Mouse (Mus musculus): Measurements from ENCODE around the gene Ros1. TPM values are rescaled to one million over a fixed set of nuclear protein-coding genes. Genes with fewer than 3 reads are reported as not detected.

Gene Ros1
- polyA plus RNA-seq (2012; rRNA removed): not detected in 2 replicates

DNA sequence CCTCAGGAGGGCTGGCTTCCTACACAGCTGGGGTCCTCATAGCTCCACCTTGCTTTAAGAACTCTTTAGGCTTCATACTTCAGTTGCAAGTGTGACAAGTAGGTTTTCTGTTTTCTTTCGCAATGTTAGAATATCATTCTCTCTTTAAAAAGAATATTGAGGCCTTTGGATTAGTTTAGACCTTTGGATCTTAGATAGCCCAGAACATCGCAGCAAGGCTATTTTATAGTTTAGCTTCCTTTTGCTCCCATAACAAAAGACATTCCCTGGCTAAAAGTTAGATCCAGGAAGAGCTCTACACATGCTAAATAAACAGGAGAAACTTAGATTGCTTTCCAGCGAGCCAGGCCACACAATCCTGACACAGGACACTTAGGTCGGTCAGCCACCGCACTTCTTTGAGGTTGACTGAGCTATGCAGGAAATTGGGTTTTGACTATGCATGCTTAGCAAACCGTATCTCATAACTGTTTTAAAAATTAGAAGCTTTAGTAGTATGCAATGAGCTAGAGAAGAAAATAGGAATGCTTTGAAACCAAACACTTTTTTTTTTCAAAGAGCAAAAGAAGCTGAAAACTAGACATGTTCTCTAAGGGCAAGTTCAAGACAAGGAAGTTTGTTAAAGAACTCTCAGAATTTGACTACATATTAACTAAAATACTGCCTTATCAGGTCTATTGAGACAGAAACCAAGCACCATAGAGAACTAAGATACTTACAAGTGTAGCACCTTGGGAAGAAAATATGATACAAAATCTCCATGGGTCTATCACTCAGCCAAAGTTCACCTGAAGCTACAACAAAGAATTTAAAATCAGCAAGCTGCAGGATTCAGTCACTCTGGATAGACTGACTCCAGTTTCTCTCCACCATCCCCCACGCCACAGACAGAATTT is at the start of gene Ros1:
TSS of gene Ros1 (minus strand) at position 288 of the 896 bp plus-strand sequence.
- TF ChIP-seq CTCF (IDR thresholded peaks at IDR 0.05; ENCODE audit: borderline replicate concordance, extremely low read depth, insufficient read depth, insufficient read length): no peak
- no peak for TF ChIP-seq POLR2A (IDR thresholded peaks at IDR 0.05; ENCODE audit: borderline replicate concordance, extremely low read depth, insufficient read depth, insufficient read length, poor library complexity, severe bottlenecking)
- DNase-seq (ENCODE audit: low read depth): no peak

DNA sequence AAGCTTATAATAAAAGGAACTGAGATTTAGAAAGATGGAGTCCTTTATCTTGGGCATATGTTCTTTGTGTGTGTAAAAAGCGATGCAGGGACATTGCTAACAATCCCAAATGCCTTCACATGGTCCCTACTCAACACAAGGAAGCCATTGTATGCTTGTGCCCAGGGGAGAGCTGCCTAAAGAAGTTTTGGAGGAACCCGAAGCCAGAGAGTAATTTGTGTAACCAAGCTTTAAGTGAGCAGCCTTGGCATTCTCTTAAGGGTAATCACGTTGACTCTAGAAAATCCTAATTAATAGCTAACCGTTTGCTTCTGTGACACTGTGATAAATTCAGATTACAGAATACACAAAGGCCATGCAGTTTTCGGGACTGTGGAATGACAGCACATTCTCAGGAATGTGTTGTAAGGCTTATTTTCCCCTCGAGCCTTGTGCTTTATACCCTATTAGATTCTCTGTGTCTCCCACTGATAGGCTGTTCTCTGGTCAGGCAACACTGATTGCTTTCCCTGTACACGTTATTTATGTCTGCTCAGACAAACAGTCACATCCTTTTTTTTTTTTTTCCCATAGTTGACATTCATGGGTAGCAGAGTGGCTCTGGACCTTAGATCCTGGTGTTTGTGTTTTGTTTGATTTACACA is 47.8 kb upstream of the Ros1 start:
- peak; percentile 78 for DNase-seq (ENCODE audit: low read depth)
- TF ChIP-seq POLR2A (IDR thresholded peaks at IDR 0.05; ENCODE audit: borderline replicate concordance, extremely low read depth, insufficient read depth, insufficient read length, poor library complexity, severe bottlenecking) (no peak), CTCF (IDR thresholded peaks at IDR 0.05; ENCODE audit: borderline replicate concordance, extremely low read depth, insufficient read depth, insufficient read length) (no peak)

DNA sequence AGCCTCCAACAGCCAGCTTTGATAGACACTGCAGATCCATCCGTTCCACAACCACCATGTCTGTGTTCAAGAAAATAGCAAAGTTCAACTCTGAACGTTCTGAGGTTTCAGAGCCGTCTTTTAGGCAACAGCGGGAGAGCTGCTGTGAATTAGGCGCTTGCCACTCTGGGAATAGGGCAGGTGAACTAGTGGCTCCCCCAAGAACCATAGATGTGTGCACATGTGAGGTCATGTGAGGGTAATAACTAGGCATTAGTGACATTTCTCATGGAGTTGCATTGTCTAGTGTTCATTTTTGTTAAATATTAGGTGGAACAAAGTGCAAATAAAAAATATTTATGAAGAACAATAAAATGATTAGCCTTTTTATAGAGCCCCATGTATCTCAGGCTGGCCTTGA is 47.0 kb upstream of the Ros1 start:
- no peak for TF ChIP-seq CTCF (IDR thresholded peaks at IDR 0.05; ENCODE audit: borderline replicate concordance, extremely low read depth, insufficient read depth, insufficient read length)
- no peak for TF ChIP-seq POLR2A (IDR thresholded peaks at IDR 0.05; ENCODE audit: borderline replicate concordance, extremely low read depth, insufficient read depth, insufficient read length, poor library complexity, severe bottlenecking)
- DNase-seq (ENCODE audit: low read depth): no peak

DNA sequence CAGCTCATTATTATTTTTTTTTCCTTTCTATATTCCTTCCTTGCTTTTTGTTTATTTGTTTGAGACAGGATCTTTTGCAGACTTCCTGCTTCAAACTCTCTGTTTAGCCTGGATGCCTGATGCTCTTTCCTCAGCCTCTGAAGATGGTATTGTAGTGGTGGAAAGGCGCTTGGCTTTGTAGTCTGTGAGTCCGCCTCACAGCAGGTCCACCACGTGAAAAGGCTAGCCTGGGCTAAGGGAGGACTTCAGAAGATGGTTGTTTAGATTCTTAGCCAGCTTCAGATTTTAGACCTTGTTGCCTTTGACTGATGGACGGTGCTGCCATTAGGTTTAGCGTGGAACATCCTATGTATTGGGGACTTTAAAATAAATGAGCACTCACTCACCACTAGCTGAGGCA is 40.4 kb upstream of the Ros1 start:
- DNase-seq (ENCODE audit: low read depth): no peak
- TF ChIP-seq CTCF (IDR thresholded peaks at IDR 0.05; ENCODE audit: borderline replicate concordance, extremely low read depth, insufficient read depth, insufficient read length): no peak
- no peak for TF ChIP-seq POLR2A (IDR thresholded peaks at IDR 0.05; ENCODE audit: borderline replicate concordance, extremely low read depth, insufficient read depth, insufficient read length, poor library complexity, severe bottlenecking)

DNA sequence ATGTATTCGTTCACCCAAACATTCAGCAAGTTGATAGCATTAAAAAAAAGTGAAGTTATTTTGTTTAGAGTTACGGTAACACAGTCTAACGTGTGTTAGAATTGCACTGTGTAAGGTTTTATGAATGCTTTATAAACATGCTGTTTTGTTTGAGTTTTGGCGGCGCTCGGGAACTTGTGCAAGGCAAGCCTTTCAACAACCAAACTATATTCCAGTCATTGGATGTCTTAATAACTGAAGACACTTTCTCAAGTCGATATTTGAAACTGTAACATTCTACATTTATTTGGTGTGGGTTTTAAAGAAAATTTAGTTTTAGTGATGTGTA is 39.6 kb upstream of the Ros1 start:
- TF ChIP-seq POLR2A (IDR thresholded peaks at IDR 0.05; ENCODE audit: borderline replicate concordance, extremely low read depth, insufficient read depth, insufficient read length, poor library complexity, severe bottlenecking) (no peak), CTCF (IDR thresholded peaks at IDR 0.05; ENCODE audit: borderline replicate concordance, extremely low read depth, insufficient read depth, insufficient read length) (no peak)
- peak; percentile 33 for DNase-seq (ENCODE audit: low read depth)

DNA sequence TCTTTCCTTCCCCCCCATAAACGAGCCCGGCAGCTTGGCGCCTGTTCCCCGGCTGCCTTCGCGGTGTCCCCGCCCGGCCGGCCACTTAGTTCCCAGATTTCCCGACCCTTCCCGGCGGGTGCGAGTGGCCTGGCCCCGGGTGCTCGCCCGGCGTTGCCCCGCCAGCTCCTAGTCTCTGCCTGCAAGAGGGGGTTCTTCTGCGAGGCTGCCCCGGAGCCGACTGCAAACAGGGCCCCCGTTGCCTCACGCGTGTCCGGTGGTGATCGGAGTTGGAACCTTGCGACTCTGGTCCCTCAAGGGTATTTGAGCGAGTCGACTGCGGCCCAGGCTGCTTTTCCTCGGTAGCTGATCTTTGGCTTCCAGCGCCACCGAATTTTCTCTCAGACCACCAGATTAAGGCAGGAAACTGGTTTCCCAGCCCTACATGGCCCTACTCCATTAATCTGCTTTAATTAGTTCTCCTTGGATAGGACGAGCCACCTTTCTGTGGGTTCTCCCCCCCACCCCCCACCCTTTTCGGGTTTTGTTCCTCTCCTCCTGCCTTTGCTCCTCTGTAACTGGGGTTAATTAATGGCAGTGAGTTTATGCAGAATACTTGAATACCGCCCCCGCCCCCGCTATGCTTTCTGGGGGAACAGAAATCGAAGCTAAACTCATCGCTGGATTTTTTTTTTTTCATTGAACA is 39.1 kb upstream of the Ros1 start:
- DNase-seq (ENCODE audit: low read depth): peak; percentile 71
- TF ChIP-seq CTCF (IDR thresholded peaks at IDR 0.05; ENCODE audit: borderline replicate concordance, extremely low read depth, insufficient read depth, insufficient read length) (no peak), POLR2A (IDR thresholded peaks at IDR 0.05; ENCODE audit: borderline replicate concordance, extremely low read depth, insufficient read depth, insufficient read length, poor library complexity, severe bottlenecking) (no peak)

DNA sequence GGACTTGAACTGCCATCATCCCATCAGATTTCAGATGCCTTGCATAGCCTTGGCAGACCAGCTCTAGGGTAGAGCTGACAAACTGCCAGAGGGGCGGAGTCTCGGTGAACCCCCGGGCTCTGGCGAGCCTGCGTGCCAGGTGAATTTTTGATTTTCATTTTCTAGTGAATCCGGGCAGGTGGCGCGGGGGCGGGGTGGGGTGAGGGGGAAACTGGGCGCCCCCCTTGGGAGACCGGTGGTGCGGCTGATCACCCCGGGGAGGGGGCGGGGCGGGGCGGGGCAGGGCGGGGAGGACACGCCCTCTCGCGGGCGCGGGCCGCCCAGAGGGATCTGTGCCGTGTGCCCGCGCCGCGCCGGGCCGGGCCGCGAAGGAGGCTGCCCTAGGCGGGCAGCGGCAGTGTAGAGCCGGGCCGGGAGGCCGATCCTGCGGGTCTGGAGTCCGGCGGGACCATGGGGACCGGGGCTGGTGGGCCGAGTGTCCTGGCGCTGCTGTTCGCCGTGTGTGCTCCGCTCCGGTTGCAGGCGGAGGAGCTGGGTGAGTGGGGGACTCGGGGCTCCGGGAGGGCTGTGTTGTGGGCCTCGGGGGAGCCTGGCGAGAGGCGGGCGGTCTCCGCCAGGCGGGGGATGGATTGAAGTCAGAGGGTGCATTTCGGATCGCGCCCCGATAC is 38.4 kb upstream of the Ros1 start, which contains the start of gene Dcbld1:
TSS of gene Dcbld1 (plus strand) at position 319 of the 668 bp plus-strand sequence.
- DNase-seq (ENCODE audit: low read depth): peak; percentile 85

DNA sequence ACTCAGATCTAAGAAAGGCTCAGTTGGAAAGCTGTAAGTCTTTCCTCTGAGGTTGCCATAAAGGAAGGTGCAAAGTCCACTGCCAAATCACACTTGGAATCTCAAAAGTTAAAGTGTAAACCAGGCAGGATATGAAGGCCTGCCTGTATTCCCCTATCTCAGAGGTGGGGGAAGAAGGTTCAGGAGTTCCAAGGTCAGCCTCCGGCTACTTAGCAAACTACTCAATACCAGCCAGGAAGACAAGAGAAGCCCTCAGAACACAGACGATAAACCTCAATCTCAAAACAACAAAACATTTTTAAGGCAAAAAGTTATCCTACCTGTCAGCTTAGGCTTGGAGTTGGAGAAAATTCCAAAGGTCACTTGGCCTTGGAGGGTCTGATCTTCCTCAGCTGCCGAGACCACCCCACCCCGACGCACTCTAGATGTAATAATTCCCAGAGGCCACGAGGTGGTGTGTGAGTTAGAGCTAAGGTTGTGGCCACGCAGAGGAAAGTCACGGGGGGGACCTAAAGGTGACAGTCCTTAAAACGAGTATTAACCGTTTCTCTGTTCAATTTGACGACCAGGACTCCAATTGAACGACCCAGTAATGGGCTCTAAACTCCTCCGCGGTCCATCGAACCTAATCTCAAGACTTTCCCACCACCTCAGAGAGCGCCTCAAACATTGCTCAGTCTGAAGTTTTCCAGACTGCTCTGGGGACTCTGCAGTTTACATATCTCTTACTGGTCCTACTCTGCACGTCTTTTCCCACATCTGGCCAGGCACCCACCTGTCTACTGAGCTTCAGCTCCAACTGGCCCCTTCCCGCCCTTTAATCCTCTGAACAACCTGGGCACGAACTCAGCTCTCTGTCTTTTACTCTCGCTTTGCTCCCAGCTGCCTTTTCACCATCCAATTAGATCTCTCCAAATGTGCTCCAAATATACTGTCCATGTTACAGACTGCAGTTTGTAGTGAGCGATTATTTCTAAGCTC is 37.4 kb upstream of the Ros1 start:
- TF ChIP-seq POLR2A (IDR thresholded peaks at IDR 0.05; ENCODE audit: borderline replicate concordance, extremely low read depth, insufficient read depth, insufficient read length, poor library complexity, severe bottlenecking): no peak
- peak; percentile 50; the same call in 1 of the 2 replicates for TF ChIP-seq CTCF (IDR thresholded peaks at IDR 0.05; ENCODE audit: borderline replicate concordance, extremely low read depth, insufficient read depth, insufficient read length)
- DNase-seq (ENCODE audit: low read depth): peak; percentile 52

More for the DNA sequence above, 38.4 kb upstream of the Ros1 start, which contains the start of gene Dcbld1:
- TF ChIP-seq POLR2A (IDR thresholded peaks at IDR 0.05; ENCODE audit: borderline replicate concordance, extremely low read depth, insufficient read depth, insufficient read length, poor library complexity, severe bottlenecking) (peak; percentile 92), CTCF (IDR thresholded peaks at IDR 0.05; ENCODE audit: borderline replicate concordance, extremely low read depth, insufficient read depth, insufficient read length) (no peak)

DNA sequence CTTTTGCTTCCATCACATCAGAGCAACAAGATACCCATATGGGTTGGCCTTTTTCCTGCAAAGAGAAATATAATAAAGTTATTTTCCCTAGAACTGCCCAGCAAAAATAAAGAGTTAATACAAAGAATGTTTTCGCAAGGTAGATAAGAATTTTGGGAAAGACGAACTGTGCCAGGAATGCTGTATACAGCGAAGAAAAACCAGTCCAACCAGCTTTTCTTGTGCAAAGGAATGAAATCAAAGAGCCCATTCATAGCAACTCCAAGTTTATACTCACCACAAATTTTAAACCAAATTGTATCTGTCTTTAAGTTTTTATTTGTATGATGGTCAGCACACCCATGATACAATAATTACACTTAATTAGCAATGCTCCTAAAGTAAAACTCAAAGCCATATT is 24.6 kb upstream of the Ros1 start:
- DNase-seq (ENCODE audit: low read depth): no peak
- TF ChIP-seq POLR2A (IDR thresholded peaks at IDR 0.05; ENCODE audit: borderline replicate concordance, extremely low read depth, insufficient read depth, insufficient read length, poor library complexity, severe bottlenecking) (no peak), CTCF (IDR thresholded peaks at IDR 0.05; ENCODE audit: borderline replicate concordance, extremely low read depth, insufficient read depth, insufficient read length) (no peak)

DNA sequence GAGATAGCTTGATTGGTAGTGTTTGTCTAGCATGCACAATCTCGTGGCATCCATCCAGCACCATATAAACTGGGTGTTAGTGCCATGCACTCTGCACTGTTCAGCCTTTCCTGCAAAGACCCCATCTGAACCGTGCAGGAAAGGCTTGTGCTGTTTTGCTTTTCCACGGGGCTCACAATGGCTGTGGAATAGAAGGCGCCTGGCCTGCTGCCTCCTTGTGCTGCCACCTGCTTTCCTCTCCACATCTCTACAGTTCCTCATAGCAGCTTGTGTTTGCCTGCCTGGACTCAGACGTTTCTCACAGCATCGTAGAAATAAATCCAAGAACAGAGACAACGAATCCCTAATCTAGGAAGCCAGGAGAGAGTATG is 22.5 kb upstream of the Ros1 start:
- DNase-seq (ENCODE audit: low read depth): peak; percentile 54
- TF ChIP-seq CTCF (IDR thresholded peaks at IDR 0.05; ENCODE audit: borderline replicate concordance, extremely low read depth, insufficient read depth, insufficient read length): no peak
- no peak for TF ChIP-seq POLR2A (IDR thresholded peaks at IDR 0.05; ENCODE audit: borderline replicate concordance, extremely low read depth, insufficient read depth, insufficient read length, poor library complexity, severe bottlenecking)

Data from brain, embryonic 14.5 days (tissue).